Mouse (Mus musculus) myocyte (in vitro differentiated cells): Measurements from ENCODE around the gene Epx. TPM values are rescaled to one million over a fixed set of nuclear protein-coding genes. Genes with fewer than 3 reads are reported as not detected.

Source experiments
- H3K27me3 ChIP-seq: one replicate; pipeline ENCODE4 v1.6.1; 2011; ENCODE audit not compliant: control insufficient read depth, insufficient read depth, insufficient read length
- H3K36me3 ChIP-seq: one replicate; pipeline ENCODE4 v1.6.1; 2011; ENCODE audit not compliant: control insufficient read depth, insufficient read depth
- H3K4me2 ChIP-seq: one replicate; pipeline ENCODE4 v1.6.1; 2011; ENCODE audit warnings: low read depth, control low read depth
- H3K4me3 ChIP-seq: one replicate; pipeline ENCODE4 v1.5.1; 2011; ENCODE audit warnings: mild to moderate bottlenecking, control low read depth, moderate library complexity
- H3K79me2 ChIP-seq: one replicate; pipeline ENCODE4 v1.6.1; 2011; ENCODE audit not compliant: control insufficient read depth, insufficient read depth
- H3ac ChIP-seq: one replicate; pipeline ENCODE4 v1.6.1; 2011; ENCODE audit not compliant: control insufficient read depth, insufficient read length
- MYOD1 ChIP-seq, 3 experiments: IDR thresholded peaks; one replicate each; pipeline ENCODE4 v1.6.1; 2011; ENCODE audit warnings: control low read depth in 2 of 3, low read depth in 2 of 3, mild to moderate bottlenecking in 2 of 3, moderate library complexity in 1 of 3; ENCODE audit not compliant: insufficient read length in 2 of 3, control insufficient read depth in 1 of 3
- SRF ChIP-seq: IDR thresholded peaks from one replicate; pipeline ENCODE4 v1.6.1; 2011; ENCODE audit warnings: low read depth; ENCODE audit not compliant: control insufficient read depth, insufficient read length
- TCF12 ChIP-seq: IDR thresholded peaks from one replicate; pipeline ENCODE4 v1.6.1; 2011; ENCODE audit warnings: mild to moderate bottlenecking, control low read depth; ENCODE audit not compliant: poor library complexity, insufficient read depth, severe bottlenecking
- polyA plus RNA-seq: library from polyadenylated mRNA; unstranded; fragments of >200 nt; fragmentation: generic; extraction: Trizol; gene quantifications from one replicate; pipeline ENCODE4 v1.2.1, GENCODE M21; 2012; ENCODE audit warnings: missing spikeins

Gene Epx
- polyA plus RNA-seq, 1 experiment: not detected

- no peaks in the 10 kb centered on the region for H3K36me3 ChIP-seq
- H3K4me2 ChIP-seq: no peak overlapping the region
- no peaks in the 10 kb centered on the region for H3K79me2 ChIP-seq
- no peak overlapping the region for H3ac ChIP-seq
- no peak overlapping the region for H3K4me3 ChIP-seq
- H3K27me3 ChIP-seq: peaks cover 46% of the 10 kb centered on the region
- TF ChIP-seq MYOD1 (IDR thresholded peaks at IDR 0.05; ENCODE audit: control insufficient read depth in 1 of 3, insufficient read length in 2 of 3, low read depth in 2 of 3) (no peak), SRF (no peak), TCF12 (no peak)
Observed at GRCm38 (mm10) chr11:87814831-87815230, 60.5 kb downstream of the Epx start.

Other genes starting within 250 kb of the Epx start
- gene Rnf43, start 212.8 kb downstream of the Epx start, polyA plus RNA-seq: not detected
- gene Supt4a, start 138.0 kb downstream of the Epx start, polyA plus RNA-seq: 159 TPM
- gene Tspoap1, start 115.0 kb downstream of the Epx start, polyA plus RNA-seq: 0.04 TPM
- not detected for gene Mpo, start 82.0 kb downstream of the Epx start, polyA plus RNA-seq
- gene Lpo, start 47.2 kb downstream of the Epx start, polyA plus RNA-seq: not detected
- gene Mks1, start 22.3 kb downstream of the Epx start, polyA plus RNA-seq: 6.6 TPM
- not detected for gene Olfr462, start 16.7 kb upstream of the Epx start, polyA plus RNA-seq
- not detected for gene Olfr463, start 21.9 kb upstream of the Epx start, polyA plus RNA-seq
- gene Olfr464, start 45.4 kb upstream of the Epx start, polyA plus RNA-seq: not detected
- 74.0 TPM for gene Dynll2, start 112.0 kb upstream of the Epx start, polyA plus RNA-seq
- gene Srsf1, start 171.8 kb upstream of the Epx start, polyA plus RNA-seq: 69.9 TPM
- gene Vezf1, start 192.7 kb upstream of the Epx start, polyA plus RNA-seq: 17.7 TPM
- 40.8 TPM for gene Cuedc1, start 222.5 kb upstream of the Epx start, polyA plus RNA-seq